Mouse (Mus musculus): Measurements from ENCODE around the gene Plod2.

DNA sequence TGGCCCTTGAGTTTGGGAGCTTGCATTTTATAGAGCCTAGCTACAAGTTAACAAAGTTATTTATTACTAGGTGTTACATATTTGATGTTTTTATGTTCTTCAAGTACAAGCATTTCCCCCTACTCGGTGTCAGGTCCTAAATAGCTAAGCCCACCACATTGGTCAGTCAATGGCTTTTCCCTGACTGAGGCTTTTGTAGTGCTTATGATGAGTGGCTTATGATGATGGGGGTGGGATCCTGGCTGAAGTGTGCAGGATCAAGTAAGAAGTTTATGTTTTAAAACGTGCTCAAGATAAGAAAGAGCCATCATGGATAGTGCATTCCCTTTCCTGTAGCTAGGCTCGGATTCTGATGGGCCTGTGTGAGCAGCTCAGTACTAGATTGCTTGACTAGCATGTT, 10.7 kb downstream of the Plod2 start:
- no peak for TF ChIP-seq CTCF (IDR thresholded peaks at IDR 0.05; ENCODE audit: extremely low read depth, insufficient read depth, insufficient read length, insufficient replicate concordance)
- no peak for TF ChIP-seq POLR2A (IDR thresholded peaks at IDR 0.05; ENCODE audit: low read depth, low read length)
